Mouse (Mus musculus) MEL (cell line): ENCODE results near the gene Shoc2. TPM values are rescaled to one million over a fixed set of nuclear protein-coding genes. Genes with fewer than 3 reads are reported as not detected.
A peak's percentile ranks its signal among the peaks of the same experiment; 100 is the strongest.

ENCODE experiments used
- DNase-seq: peaks from one replicate; pipeline ENCODE4 v3.0.0; 2011; ENCODE audit warnings: low read depth, low spot score
- H3K27ac ChIP-seq: 2 replicates; pipeline ENCODE4 v1.5.1; 2012; ENCODE audit warnings: low read depth, mild to moderate bottlenecking, control low read depth, low read length, moderate library complexity; ENCODE audit not compliant: control insufficient read depth
- H3K27me3 ChIP-seq, 2 experiments: fragments of 150-350 bp in 1 of 2; sonication (generic) in 1 of 2; 2 replicates each; pipeline ENCODE4 v1.6.1; 2012; ENCODE audit warnings: low read length in 2 of 2, mild to moderate bottlenecking in 2 of 2, improper control_type of control experiment in 1 of 2, moderate library complexity in 1 of 2; ENCODE audit not compliant: insufficient read depth in 2 of 2, control insufficient read depth in 1 of 2
- H3K36me3 ChIP-seq, 2 experiments: 2 replicates each; pipeline ENCODE4 v1.6.1; 2012 to 2014; ENCODE audit warnings: low read length in 2 of 2, improper control_type of control experiment in 1 of 2, inconsistent platforms in 1 of 2, mild to moderate bottlenecking in 1 of 2; ENCODE audit not compliant: insufficient read depth in 2 of 2, control insufficient read depth in 1 of 2
- H3K4me1 ChIP-seq, 2 experiments: fragments of 150-350 bp in 1 of 2; sonication (generic) in 1 of 2; 2 replicates each; pipeline ENCODE4 v1.6.1; 2012; ENCODE audit warnings: low read length in 2 of 2, improper control_type of control experiment in 1 of 2, mild to moderate bottlenecking in 1 of 2; ENCODE audit not compliant: insufficient read depth in 2 of 2, control insufficient read depth in 1 of 2
- H3K4me3 ChIP-seq, 2 experiments: fragments of 150-350 bp in 1 of 2; sonication (generic) in 1 of 2; 2 replicates each; pipeline ENCODE4 v1.5.1; 2012; ENCODE audit warnings: low read depth in 2 of 2, low read length in 2 of 2, mild to moderate bottlenecking in 2 of 2, moderate library complexity in 2 of 2, control low read depth in 1 of 2, improper control_type of control experiment in 1 of 2; ENCODE audit not compliant: control insufficient read depth in 1 of 2, insufficient read depth in 1 of 2
- H3K79me2 ChIP-seq: 2 replicates; pipeline ENCODE4 v1.6.1; 2012; ENCODE audit warnings: mild to moderate bottlenecking, low read length, moderate library complexity; ENCODE audit not compliant: control insufficient read depth, poor library complexity, insufficient read depth
- H3K9ac ChIP-seq: 2 replicates; pipeline ENCODE4 v1.6.1; 2012; ENCODE audit warnings: low read depth, mild to moderate bottlenecking, control low read depth, low read length, moderate library complexity; ENCODE audit not compliant: control insufficient read depth, poor library complexity, severe bottlenecking
- H3K9me3 ChIP-seq: fragments of 150-350 bp; sonication (generic); replicated peaks from 2 replicates; pipeline ENCODE4 v1.6.1; 2012; ENCODE audit warnings: mild to moderate bottlenecking, low read length, improper control_type of control experiment, moderate library complexity; ENCODE audit not compliant: insufficient read depth
- ELF1 ChIP-seq: IDR thresholded peaks from 2 replicates; pipeline ENCODE4 v1.6.1; 2014; ENCODE audit warnings: low read depth, mild to moderate bottlenecking, inconsistent platforms, low read length, improper control_type of control experiment, moderate library complexity
- EP300 ChIP-seq, 2 experiments: IDR thresholded peaks; 2 replicates each; pipeline ENCODE4 v1.6.1; 2011; ENCODE audit warnings: improper control_type of control experiment in 2 of 2, low read length in 2 of 2, low read depth in 1 of 2, mild to moderate bottlenecking in 1 of 2
- ETS1 ChIP-seq: IDR thresholded peaks from 2 replicates; pipeline ENCODE4 v1.6.1; 2012; ENCODE audit warnings: low read depth, mild to moderate bottlenecking, inconsistent platforms, low read length, improper control_type of control experiment, moderate library complexity
- GABPA ChIP-seq: IDR thresholded peaks from 2 replicates; pipeline ENCODE4 v1.6.1; 2012; ENCODE audit warnings: low read depth, mild to moderate bottlenecking, inconsistent platforms, low read length, improper control_type of control experiment, moderate library complexity
- GATA1 ChIP-seq: IDR thresholded peaks from 2 replicates; pipeline ENCODE4 v1.6.1; 2011; ENCODE audit warnings: low read depth, low read length, improper control_type of control experiment
- HCFC1 ChIP-seq: IDR thresholded peaks from 2 replicates; pipeline ENCODE4 v1.6.1; 2012; ENCODE audit warnings: low read depth, mild to moderate bottlenecking, inconsistent platforms, low read length, improper control_type of control experiment, moderate library complexity
- NRF1 ChIP-seq: IDR thresholded peaks from 2 replicates; pipeline ENCODE4 v1.6.1; 2014; ENCODE audit warnings: low read depth, mild to moderate bottlenecking, inconsistent platforms, low read length, improper control_type of control experiment, moderate library complexity; ENCODE audit not compliant: poor library complexity, insufficient read depth, severe bottlenecking
- RCOR1 ChIP-seq: IDR thresholded peaks from 2 replicates; pipeline ENCODE4 v1.6.1; 2012; ENCODE audit warnings: low read depth, mild to moderate bottlenecking, inconsistent platforms, low read length, improper control_type of control experiment
- TAL1 ChIP-seq: IDR thresholded peaks from 2 replicates; pipeline ENCODE4 v1.6.1; 2012; ENCODE audit warnings: mild to moderate bottlenecking, inconsistent platforms, low read length, moderate library complexity, mixed read lengths
- TBP ChIP-seq: IDR thresholded peaks from 2 replicates; pipeline ENCODE4 v1.8.0; 2011; ENCODE audit warnings: low read depth, low read length, improper control_type of control experiment
- ZMIZ1 ChIP-seq: IDR thresholded peaks from 2 replicates; pipeline ENCODE4 v1.6.1; 2012; ENCODE audit warnings: low read depth, mild to moderate bottlenecking, inconsistent platforms, low read length, improper control_type of control experiment, moderate library complexity
- ZNF384 ChIP-seq: IDR thresholded peaks from 2 replicates; pipeline ENCODE4 v1.6.1; 2012; ENCODE audit warnings: low read depth, mild to moderate bottlenecking, inconsistent platforms, low read length, improper control_type of control experiment
- polyA plus RNA-seq, 2 experiments: library from polyadenylated mRNA; stranded (reverse) in 1 of 2; unstranded in 1 of 2; fragments of >175 nt in 1 of 2; fragments of >200 nt in 1 of 2; gene quantifications; 2 replicates each; pipeline versions ENCODE4 v1.2.1 to v1.2.4; 2012; ENCODE audit warnings: low replicate concordance in 2 of 2, low read depth in 1 of 2; ENCODE audit not compliant: insufficient read length in 2 of 2, insufficient read depth in 1 of 2, missing spikeins in 1 of 2
- total RNA-seq: library from RNA; depleted of rRNA; stranded (reverse); fragments of 300-350 nt; gene quantifications from 2 replicates; pipeline ENCODE4 v1.2.3, GENCODE M21; 2012

Gene Shoc2
- total and polyA plus RNA-seq, 3 experiments, result 33.4 to 55.6 TPM; not detected in 1

DNA sequence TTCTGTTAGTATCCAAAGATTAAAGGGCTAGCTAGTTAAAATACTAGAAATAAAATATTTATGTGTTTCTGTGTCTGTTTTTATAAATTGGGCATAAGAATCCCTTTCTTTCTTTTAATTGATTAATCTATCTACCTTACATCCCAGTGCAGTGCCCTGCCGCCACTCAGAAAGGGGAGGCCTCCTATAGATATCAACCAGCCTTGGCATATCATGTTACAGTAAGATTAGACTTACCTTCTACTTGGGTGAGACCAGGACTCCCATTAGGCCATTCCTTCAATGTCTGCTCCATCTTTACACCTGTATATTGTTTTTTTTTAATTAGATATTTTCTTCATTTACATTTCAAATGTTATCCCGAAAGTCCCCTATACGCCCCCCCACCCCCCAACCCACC is 40.5 kb downstream of the Shoc2 start:
- no peak overlapping the region for H3K9ac ChIP-seq
- peaks cover 21 to 25% of the 10 kb centered on the region in 2 experiments for H3K36me3 ChIP-seq
- TF ChIP-seq ZMIZ1 (no peak), HCFC1 (no peak), GATA1 (peak; percentile 36; the same call in 1 of the 2 replicates)
- H3K79me2 ChIP-seq, result peaks cover 21% of the 10 kb centered on the region; the same call in 1 of the 2 replicates
- no peak overlapping the region for H3K27ac ChIP-seq
- no peaks in the 10 kb centered on the region for H3K27me3 ChIP-seq
- peaks cover 12 to 15% of the 10 kb centered on the region in 2 experiments for H3K4me1 ChIP-seq
- H3K4me3 ChIP-seq, result no peak overlapping the region
- DNase-seq, result no peak
- no peaks in the 10 kb centered on the region for H3K9me3 ChIP-seq

DNA sequence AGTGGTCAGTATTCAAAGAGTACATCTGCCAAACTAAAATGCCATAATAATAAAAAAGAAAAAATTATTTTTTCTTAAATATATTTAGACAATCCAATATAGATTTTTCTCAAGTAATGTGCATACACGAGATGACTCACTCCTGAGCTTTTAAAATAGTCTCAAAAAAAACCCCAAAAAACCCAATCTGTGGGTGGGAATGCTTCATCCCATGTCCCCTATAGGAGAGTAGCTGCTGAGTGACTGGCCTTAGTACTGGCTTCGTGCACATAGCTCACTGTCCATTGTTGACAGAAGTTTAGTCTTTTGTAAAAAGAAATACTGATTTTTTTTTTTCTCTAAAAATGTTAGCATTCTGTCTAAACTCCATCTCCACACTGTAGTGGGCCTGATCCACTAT is 46.4 kb downstream of the Shoc2 start:
- Histone ChIP-seq H3K9ac (no peak overlapping the region), H3K4me3 (no peak overlapping the region), H3K4me1 (peaks cover 0 to 3% of the 10 kb centered on the region in 2 experiments; a peak in 1 of 4 replicates)
- TF ChIP-seq EP300 (IDR thresholded peaks at IDR 0.05; ENCODE audit: low read depth in 1 of 2, low read length in 2 of 2), result no peak
- TF ChIP-seq TAL1, result no peak
- TF ChIP-seq ETS1, result no peak
- TF ChIP-seq RCOR1, result no peak
- TF ChIP-seq TBP, result no peak
- TF ChIP-seq ELF1, result no peak
- no peak for TF ChIP-seq NRF1
- TF ChIP-seq, all 39 proteins: peak for 0
- Histone ChIP-seq H3K27ac (no peak overlapping the region), H3K36me3 (peaks cover 3 to 30% of the 10 kb centered on the region in 2 experiments; a peak in 3 of 4 replicates), H3K9me3 (no peaks in the 10 kb centered on the region), H3K79me2 (peaks cover 14% of the 10 kb centered on the region), H3K27me3 (no peaks in the 10 kb centered on the region)
- no peak for DNase-seq

DNA sequence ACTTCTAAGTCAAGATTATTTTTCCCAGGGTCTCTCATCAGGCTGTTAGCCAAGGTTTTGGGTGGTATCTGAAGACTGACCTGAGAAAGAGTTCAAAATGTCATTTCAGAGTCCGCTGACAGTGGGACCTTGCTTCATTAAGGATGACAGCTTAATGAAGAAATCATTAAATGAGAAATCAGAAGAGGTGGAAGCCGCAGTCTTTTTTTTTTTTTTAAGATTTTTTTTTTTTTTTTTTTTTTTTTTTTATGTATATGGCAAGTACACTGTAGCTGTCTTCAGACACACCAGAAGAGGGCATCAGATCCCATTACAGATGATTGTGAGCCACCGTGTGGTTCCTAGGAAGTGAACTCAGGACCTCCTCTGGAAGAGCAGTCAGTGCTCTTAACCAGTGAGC is 49.8 kb downstream of the Shoc2 start:
- Histone ChIP-seq H3K4me1 (no peaks in the 10 kb centered on the region; a peak in 1 of 4 replicates), H3K27me3 (no peaks in the 10 kb centered on the region), H3K27ac (no peak overlapping the region)
- TF ChIP-seq GABPA (no peak), ZNF384 (peak; percentile 79)
- TF ChIP-seq, all 39 proteins: peak for 1
- Histone ChIP-seq H3K9me3 (no peaks in the 10 kb centered on the region), H3K36me3 (peaks cover 2 to 18% of the 10 kb centered on the region in 2 experiments; a peak in 3 of 4 replicates), H3K9ac (no peak overlapping the region), H3K4me3 (no peak overlapping the region), H3K79me2 (peaks cover 14% of the 10 kb centered on the region)
- DNase-seq, result no peak
